Mouse (Mus musculus) kidney, embryonic 14.5 days (tissue): Measurements from ENCODE around the gene Usp30. TPM values are rescaled to one million over a fixed set of nuclear protein-coding genes. Genes with fewer than 3 reads are reported as not detected.

Source experiments
- ATAC-seq: fragments of 200-750 bp; cut with Nextera tagmentation; 2 replicates; pipeline ENCODE4 v1.8.0; 2017; ENCODE audit warnings: moderate number of reproducible peaks, mild to moderate bottlenecking, moderate TSS enrichment, moderate library complexity; ENCODE audit not compliant: low FRiP score, low TSS enrichment
- H3K27ac ChIP-seq: fragments of 300-500 bp; sonication (generic); 2 replicates; pipeline ENCODE4 v1.5.1; 2014; ENCODE audit warnings: low read depth, mild to moderate bottlenecking, low read length, moderate library complexity, mixed read lengths
- H3K27me3 ChIP-seq: fragments of 300-500 bp; sonication (generic); 2 replicates; pipeline ENCODE4 v1.6.1; 2014; ENCODE audit warnings: mild to moderate bottlenecking, low read length; ENCODE audit not compliant: control insufficient read depth, insufficient read depth
- H3K36me3 ChIP-seq: fragments of 300-500 bp; sonication (generic); 2 replicates; pipeline ENCODE4 v1.6.1; 2014; ENCODE audit warnings: low read length, mixed read lengths; ENCODE audit not compliant: control insufficient read depth, insufficient read depth
- H3K4me1 ChIP-seq: fragments of 300-500 bp; sonication (generic); 2 replicates; pipeline ENCODE4 v1.6.1; 2014; ENCODE audit warnings: low read length, mixed read lengths; ENCODE audit not compliant: control insufficient read depth, insufficient read depth
- H3K4me2 ChIP-seq: fragments of 300-500 bp; sonication (generic); replicated peaks from 2 replicates; pipeline ENCODE4 v1.6.1; 2014; ENCODE audit warnings: low read depth, mild to moderate bottlenecking, low read length
- H3K4me3 ChIP-seq: fragments of 300-500 bp; sonication (generic); 2 replicates; pipeline ENCODE4 v1.5.1; 2014; ENCODE audit warnings: mild to moderate bottlenecking, low read length
- H3K9ac ChIP-seq: fragments of 300-500 bp; sonication (generic); 2 replicates; pipeline ENCODE4 v1.6.1; 2014; ENCODE audit warnings: low read depth, mild to moderate bottlenecking, low read length, moderate library complexity
- H3K9me3 ChIP-seq: fragments of 300-500 bp; sonication (generic); 2 replicates; pipeline ENCODE4 v1.6.1; 2016; ENCODE audit warnings: low read length; ENCODE audit not compliant: control insufficient read depth
- WGBS: fragments of 180-500 bp; shearing (Covaris S2); extraction: QIAGEN DNeasy Blood & Tissue Kit; methylation state at CpG from one replicate; pipeline ENCODE4 v1.1.7; 2014; 5-methylcytosine and 5-hydroxymethylcytosine counted together
- polyA plus RNA-seq: library from polyadenylated mRNA; unstranded; fragments of >200 nt; fragmentation: Nextera tagmentation; extraction: Ambion mirVana; gene quantifications from 2 replicates; pipeline ENCODE4 v1.2.1, GENCODE M21; 2014

The Usp30 gene
- polyA plus RNA-seq, 1 experiment from 2014 or later = 10.7 TPM

GRCm38 (mm10) chr5:114173877-114174581 is 108.8 kb downstream of the Usp30 start:
- Histone ChIP-seq H3K9ac (peak overlapping the region; percentile 12; the same call in 1 of the 2 replicates), H3K4me2 (peak overlapping the region; percentile 33; the same call in 1 of the 2 replicates), H3K27me3 (no peaks in the 10 kb centered on the region), H3K9me3 (no peaks in the 10 kb centered on the region), H3K36me3 (no peaks in the 10 kb centered on the region), H3K4me3 (no peak overlapping the region; the same call in 1 of the 2 replicates), H3K4me1 (0 out of 2 replicates have a peak, but pooled peaks cover 4% of the 10 kb centered on the region), H3K27ac (no peak overlapping the region)
- no peak for ATAC-seq
- 20% methylated on average over 15 of the region's 16 CpGs for WGBS

Other genes starting within 250 kb of the Usp30 start
- gene Selplg, start 232.8 kb upstream of the Usp30 start, polyA plus RNA-seq = 1.2 and 1.4 TPM in 2 replicates
- 42.1 and 108 TPM in 2 replicates for gene Coro1c, start 156.7 kb upstream of the Usp30 start, polyA plus RNA-seq
- gene Ssh1, start 71.6 kb upstream of the Usp30 start, polyA plus RNA-seq = 18.5 and 28.2 TPM in 2 replicates
- 6.0 and 7.7 TPM in 2 replicates for gene Dao, start 61.8 kb upstream of the Usp30 start, polyA plus RNA-seq
- 0.09 TPM in 1 of 2 replicates, not detected in the other for gene Svop, start 26.1 kb downstream of the Usp30 start, polyA plus RNA-seq
- gene Alkbh2, start 62.8 kb downstream of the Usp30 start, polyA plus RNA-seq = 11.6 and 13.3 TPM in 2 replicates
- gene Ung, start 64.9 kb downstream of the Usp30 start, polyA plus RNA-seq = 38.1 and 44.6 TPM in 2 replicates
- gene Acacb, start 81.1 kb downstream of the Usp30 start, polyA plus RNA-seq = 4.4 and 4.8 TPM in 2 replicates
- 0.11 TPM in 1 of 2 replicates, not detected in the other for gene Foxn4, start 208.3 kb downstream of the Usp30 start, polyA plus RNA-seq
- 1.8 and 2.7 TPM in 2 replicates for gene Myo1h, start 223.7 kb downstream of the Usp30 start, polyA plus RNA-seq